Mouse (Mus musculus) olfactory bulb, adult 2 months (tissue): ENCODE results near the gene Numbl. TPM values are rescaled to one million over a fixed set of nuclear protein-coding genes. Genes with fewer than 3 reads are reported as not detected.
"Not testable (repeated sequence)": the region's sequence is repeated elsewhere in the genome, so short reads cannot be mapped to it uniquely, and the experiment has no call there.

ENCODE experiments used
- H3K27ac ChIP-seq: fragments of 200-500 bp; 2 replicates; pipeline ENCODE4 v1.5.1; 2012; ENCODE audit warnings: low read depth, low read length; ENCODE audit not compliant: insufficient read depth
- H3K4me1 ChIP-seq: fragments of 200-500 bp; 2 replicates; pipeline ENCODE4 v1.6.1; 2012; ENCODE audit warnings: low read length; ENCODE audit not compliant: control insufficient read depth, insufficient read depth
- H3K4me3 ChIP-seq: fragments of 200-500 bp; 2 replicates; pipeline ENCODE4 v1.5.1; 2012; ENCODE audit warnings: mild to moderate bottlenecking, low read depth, low read length, moderate library complexity; ENCODE audit not compliant: insufficient read depth
- CTCF ChIP-seq: fragments of 200-500 bp; IDR thresholded peaks from 2 replicates; pipeline ENCODE4 v1.5.1; 2012; ENCODE audit warnings: low read depth, mild to moderate bottlenecking, low read length, moderate library complexity; ENCODE audit not compliant: insufficient read depth
- POLR2A ChIP-seq: fragments of 200-500 bp; IDR thresholded peaks from 2 replicates; pipeline ENCODE4 v1.6.1; 2012; ENCODE audit warnings: mild to moderate bottlenecking, low read depth, low read length, moderate library complexity; ENCODE audit not compliant: insufficient read depth
- WGBS: fragments of 180-500 bp; shearing (Covaris S2); methylation state at CpG from one replicate; pipeline ENCODE4 v1.1.7; 2018; 5-methylcytosine and 5-hydroxymethylcytosine counted together
- polyA plus RNA-seq: library from polyadenylated mRNA; stranded (reverse); fragments of >200 nt; gene quantifications from 2 replicates; pipeline ENCODE4 v1.2.4, GENCODE M21; 2012; ENCODE audit warnings: low replicate concordance; ENCODE audit not compliant: missing spikeins, insufficient read depth, insufficient read length

Numbl gene
- polyA plus RNA-seq, 1 experiment = not detected

DNA sequence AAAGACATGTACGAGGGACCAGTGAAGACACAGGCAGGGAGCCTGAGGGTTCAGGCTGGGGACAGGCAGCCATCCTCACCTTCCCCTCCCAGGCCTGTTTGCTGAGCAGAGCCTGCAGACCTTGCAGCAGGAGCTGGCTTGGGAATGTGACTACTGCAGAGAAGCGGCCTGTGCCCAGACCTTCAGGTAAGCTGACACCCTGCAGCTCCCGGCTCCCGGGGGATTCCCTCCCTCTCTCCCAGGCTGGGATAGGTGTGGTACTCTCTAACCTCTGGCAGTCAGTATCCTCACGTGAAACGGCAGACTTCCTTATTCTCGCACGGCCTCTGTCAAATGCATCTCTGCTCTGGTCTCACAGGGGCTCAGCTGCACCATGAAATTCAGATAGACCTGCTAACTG is 15.0 kb upstream of the Numbl start:
- TF ChIP-seq CTCF = no peak
- no peak for TF ChIP-seq POLR2A
- no peak overlapping the region for H3K27ac ChIP-seq
- 84% methylated on average over 8 of the region's 8 CpGs for WGBS
- no peaks in the 10 kb centered on the region for H3K4me1 ChIP-seq
- H3K4me3 ChIP-seq = no peak overlapping the region

GRCm38 (mm10) chr7:27244088-27244487 is 14.1 kb upstream of the Numbl start:
- not testable (repeated sequence) for H3K4me1 ChIP-seq, H3K27ac ChIP-seq, H3K4me3 ChIP-seq
- WGBS = 85% methylated on average over 2 of the region's 2 CpGs

DNA sequence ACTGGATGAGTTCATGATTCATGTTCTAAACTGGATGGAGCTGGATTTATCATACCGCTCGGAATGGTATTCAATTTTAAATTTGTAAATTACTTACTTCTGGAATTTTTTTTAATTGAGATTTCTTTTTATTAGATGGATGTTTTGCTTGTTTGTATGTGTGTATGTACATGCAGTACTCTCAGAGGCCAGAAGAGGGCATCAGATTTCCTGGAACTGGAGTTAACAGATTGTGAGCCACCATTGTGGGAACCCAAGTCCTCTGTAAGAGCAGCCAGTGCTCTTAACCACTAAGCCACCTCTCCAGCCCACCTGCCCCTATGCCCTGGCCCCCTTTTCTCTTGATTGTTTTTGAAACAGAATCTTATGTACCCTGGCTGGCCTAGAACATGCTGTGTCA is 9.1 kb upstream of the Numbl start:
- no peak for TF ChIP-seq CTCF
- no peak for TF ChIP-seq POLR2A
- no peak overlapping the region for H3K4me3 ChIP-seq
- WGBS = 98% methylated on average over 2 of the region's 2 CpGs
- H3K27ac ChIP-seq = no peak overlapping the region
- H3K4me1 ChIP-seq = no peaks in the 10 kb centered on the region

DNA sequence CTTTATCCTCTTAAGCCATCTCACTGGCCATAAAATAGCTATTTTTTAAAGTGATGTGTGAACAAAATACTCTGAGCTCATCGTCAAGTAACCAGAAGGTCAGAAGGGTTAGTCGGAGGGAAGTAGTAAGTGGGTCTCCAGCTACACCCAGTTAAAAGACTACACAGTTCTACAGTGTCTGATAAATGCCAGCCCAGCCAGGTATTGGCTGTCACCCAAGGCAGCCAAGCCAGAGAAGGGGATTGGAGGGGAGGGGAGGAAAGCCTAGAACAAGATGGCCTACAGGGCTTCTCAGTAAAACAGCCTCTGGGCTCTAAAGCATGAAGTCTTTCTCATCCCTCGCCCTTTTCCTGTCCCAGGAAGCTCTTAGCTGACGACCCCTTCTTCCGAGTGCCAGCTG is 8.3 kb upstream of the Numbl start:
- H3K4me3 ChIP-seq = no peak overlapping the region
- H3K27ac ChIP-seq = no peak overlapping the region
- no peaks in the 10 kb centered on the region for H3K4me1 ChIP-seq
- WGBS = 72% methylated on average over 5 of the region's 5 CpGs
- no peak for TF ChIP-seq POLR2A
- no peak for TF ChIP-seq CTCF

DNA sequence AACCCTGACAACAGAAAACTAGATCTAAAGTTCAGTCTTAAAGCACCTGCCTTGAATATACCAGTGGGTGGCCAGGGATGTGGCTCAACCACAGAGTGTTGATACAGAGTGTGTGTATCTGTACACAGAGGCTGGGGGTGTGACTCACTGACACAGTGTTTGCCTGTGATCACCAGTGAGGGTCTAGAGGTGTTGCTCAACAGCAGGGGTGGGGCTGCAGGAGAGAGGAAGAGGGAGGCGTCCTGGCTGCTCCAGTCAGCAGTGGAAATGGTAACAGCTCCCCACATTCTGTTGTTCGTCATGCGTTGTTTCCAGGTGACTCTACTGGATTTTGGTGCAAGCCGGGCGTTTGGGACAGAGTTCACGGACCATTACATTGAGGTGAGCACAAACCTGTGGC is 6.3 kb upstream of the Numbl start:
- WGBS = 84% methylated on average over 6 of the region's 6 CpGs
- H3K4me3 ChIP-seq = no peak overlapping the region
- no peak for TF ChIP-seq POLR2A
- no peak for TF ChIP-seq CTCF
- peaks cover 12% of the 10 kb centered on the region for H3K4me1 ChIP-seq
- no peak overlapping the region for H3K27ac ChIP-seq

DNA sequence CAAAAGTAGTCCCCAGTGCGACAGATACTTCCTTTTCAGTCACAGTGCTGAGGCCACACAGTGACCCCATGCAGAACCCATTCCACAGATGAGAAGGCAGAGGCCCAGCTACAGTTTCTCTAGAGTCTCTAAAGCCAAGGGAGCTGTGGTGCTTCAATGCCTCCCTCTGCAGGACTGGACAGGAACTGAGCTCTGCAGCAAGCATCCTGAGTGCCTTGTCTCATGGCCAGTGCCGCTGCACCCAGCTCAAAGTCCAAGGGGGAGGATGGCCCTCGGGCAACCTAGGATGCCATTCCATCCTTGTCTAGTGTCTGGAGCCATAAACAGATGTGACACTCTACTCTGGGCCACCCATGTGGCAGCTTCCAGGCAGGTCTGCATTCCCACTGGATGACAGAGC is 2.5 kb upstream of the Numbl start:
- peaks cover 28% of the 10 kb centered on the region for H3K4me1 ChIP-seq
- WGBS = 87% methylated on average over 3 of the region's 3 CpGs
- TF ChIP-seq CTCF (no peak), POLR2A (no peak)
- peak overlapping the region; percentile 19; the same call in 1 of the 2 replicates for H3K27ac ChIP-seq
- H3K4me3 ChIP-seq = no peak overlapping the region

- WGBS = 9% methylated on average over 27 of the region's 27 CpGs
- no peak for TF ChIP-seq POLR2A
- no peak for TF ChIP-seq CTCF
- H3K4me3 ChIP-seq = peak overlapping the region; percentile 42
- peaks cover 38% of the 10 kb centered on the region for H3K4me1 ChIP-seq
- H3K27ac ChIP-seq = peak overlapping the region; percentile 95
Measured at GRCm38 (mm10) chr7:27257046-27257851, 984 bp upstream of the Numbl start.

DNA sequence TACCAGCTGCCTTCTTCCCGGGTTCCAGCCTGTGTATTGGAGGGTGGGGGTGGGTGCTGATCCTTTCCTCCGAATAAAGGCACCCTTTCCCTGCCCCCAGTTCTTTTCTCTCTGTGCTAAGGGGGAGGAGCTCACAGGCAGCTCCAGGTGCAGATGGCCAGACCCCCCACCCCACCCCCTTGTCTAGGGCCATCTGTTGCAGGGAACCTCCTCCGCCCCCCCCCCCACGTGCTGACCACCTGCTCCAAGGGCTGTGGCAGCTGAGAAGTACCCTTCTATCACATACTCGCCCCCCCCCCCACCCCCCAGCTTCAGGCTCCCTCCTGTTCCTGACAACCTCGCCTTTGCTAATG is 405 bp upstream of the Numbl start:
- TF ChIP-seq POLR2A = no peak
- TF ChIP-seq CTCF = no peak
- WGBS = 3% methylated on average over 3 of the region's 6 CpGs
- peaks cover 38% of the 10 kb centered on the region for H3K4me1 ChIP-seq
- H3K27ac ChIP-seq = peak overlapping the region; percentile 95
- H3K4me3 ChIP-seq = peak overlapping the region; percentile 81

- 4% methylated on average over 9 of the region's 9 CpGs for WGBS
- TF ChIP-seq POLR2A = no peak
- TF ChIP-seq CTCF = no peak
- H3K4me1 ChIP-seq = peaks cover 38% of the 10 kb centered on the region
- peak overlapping the region; percentile 81 for H3K4me3 ChIP-seq
- H3K27ac ChIP-seq = peak overlapping the region; percentile 62
Measured at GRCm38 (mm10) chr7:27259271-27259721, 1.1 kb downstream of the Numbl start.
